Mouse (Mus musculus): ENCODE data around the gene Mob3c. TPM values are rescaled to one million over a fixed set of nuclear protein-coding genes. Genes with fewer than 3 reads are reported as not detected.

Mob3c gene
- polyA plus RNA-seq, 1 experiment from 2014 or later = 4.9 TPM

- Histone ChIP-seq H3K9me3 (ENCODE audit: control insufficient read depth, low read length) (no peaks in the 10 kb centered on the region), H3K4me3 (ENCODE audit: low read length) (peak overlapping the region; percentile 78), H3K36me3 (ENCODE audit: control insufficient read depth, insufficient read depth, low read length) (no peaks in the 10 kb centered on the region), H3K9ac (ENCODE audit: low read depth, low read length) (peak overlapping the region; percentile 82), H3K4me1 (ENCODE audit: control insufficient read depth, insufficient read depth, low read depth, low read length) (peaks cover 6% of the 10 kb centered on the region), H3K27ac (ENCODE audit: low read depth, low read length) (peak overlapping the region; percentile 75; the same call in 1 of the 2 replicates), H3K4me2 (ENCODE audit: low read length) (peak overlapping the region; percentile 92), H3K27me3 (replicated peaks; ENCODE audit: control insufficient read depth, insufficient read depth, low read length) (no peaks in the 10 kb centered on the region)
- 0% methylated on average over 4 of the region's 4 CpGs for WGBS
- ATAC-seq = peak; percentile 58
Observed at GRCm38 (mm10) chr4:115827535-115827887, 381 bp upstream of the Mob3c start.

- Histone ChIP-seq H3K4me1 (ENCODE audit: control insufficient read depth, insufficient read depth, low read depth, low read length) (peaks cover 6% of the 10 kb centered on the region), H3K4me3 (ENCODE audit: low read length) (peak overlapping the region; percentile 78), H3K4me2 (ENCODE audit: low read length) (peak overlapping the region; percentile 92), H3K9me3 (ENCODE audit: control insufficient read depth, low read length) (no peaks in the 10 kb centered on the region), H3K9ac (ENCODE audit: low read depth, low read length) (peak overlapping the region; percentile 82), H3K27me3 (replicated peaks; ENCODE audit: control insufficient read depth, insufficient read depth, low read length) (no peaks in the 10 kb centered on the region), H3K27ac (ENCODE audit: low read depth, low read length) (no peak overlapping the region), H3K36me3 (ENCODE audit: control insufficient read depth, insufficient read depth, low read length) (no peaks in the 10 kb centered on the region; the same call in 1 of the 2 replicates)
- 7% methylated on average over 8 of the region's 8 CpGs for WGBS
- no peak for ATAC-seq
Observed at GRCm38 (mm10) chr4:115828572-115828902, 645 bp downstream of the Mob3c start.

GRCm38 (mm10) chr4:115830491-115830890 lies 2.6 kb downstream of the Mob3c start:
- Histone ChIP-seq H3K9ac (ENCODE audit: low read depth, low read length) (no peak overlapping the region), H3K4me2 (ENCODE audit: low read length) (no peak overlapping the region), H3K27me3 (replicated peaks; ENCODE audit: control insufficient read depth, insufficient read depth, low read length) (no peaks in the 10 kb centered on the region), H3K9me3 (ENCODE audit: control insufficient read depth, low read length) (no peaks in the 10 kb centered on the region), H3K36me3 (ENCODE audit: control insufficient read depth, insufficient read depth, low read length) (no peaks in the 10 kb centered on the region; the same call in 1 of the 2 replicates), H3K4me3 (ENCODE audit: low read length) (no peak overlapping the region), H3K27ac (ENCODE audit: low read depth, low read length) (no peak overlapping the region), H3K4me1 (ENCODE audit: control insufficient read depth, insufficient read depth, low read depth, low read length) (peaks cover 6% of the 10 kb centered on the region)
- 75% methylated on average over 5 of the region's 5 CpGs for WGBS
- no peak for ATAC-seq

GRCm38 (mm10) chr4:115831221-115831620 lies 3.3 kb downstream of the Mob3c start:
- H3K4me3 ChIP-seq (ENCODE audit: low read length) = no peak overlapping the region
- H3K9me3 ChIP-seq (ENCODE audit: control insufficient read depth, low read length) = no peaks in the 10 kb centered on the region
- no peak overlapping the region for H3K27ac ChIP-seq (ENCODE audit: low read depth, low read length)
- H3K4me2 ChIP-seq (ENCODE audit: low read length) = no peak overlapping the region
- no peak overlapping the region for H3K9ac ChIP-seq (ENCODE audit: low read depth, low read length)
- peaks cover 6% of the 10 kb centered on the region for H3K4me1 ChIP-seq (ENCODE audit: control insufficient read depth, insufficient read depth, low read depth, low read length)
- WGBS = 94% methylated on average over 22 of the region's 22 CpGs
- no peaks in the 10 kb centered on the region for H3K27me3 ChIP-seq (replicated peaks; ENCODE audit: control insufficient read depth, insufficient read depth, low read length)
- ATAC-seq = no peak
- no peaks in the 10 kb centered on the region; the same call in 1 of the 2 replicates for H3K36me3 ChIP-seq (ENCODE audit: control insufficient read depth, insufficient read depth, low read length)

GRCm38 (mm10) chr4:115832040-115832439 lies 4.1 kb downstream of the Mob3c start:
- H3K4me1 ChIP-seq (ENCODE audit: control insufficient read depth, insufficient read depth, low read depth, low read length) = peaks cover 6% of the 10 kb centered on the region
- no peak overlapping the region for H3K4me3 ChIP-seq (ENCODE audit: low read length)
- H3K9ac ChIP-seq (ENCODE audit: low read depth, low read length) = no peak overlapping the region
- 61% methylated on average over 2 of the region's 2 CpGs for WGBS
- no peaks in the 10 kb centered on the region; the same call in 1 of the 2 replicates for H3K36me3 ChIP-seq (ENCODE audit: control insufficient read depth, insufficient read depth, low read length)
- no peak for ATAC-seq
- no peak overlapping the region for H3K4me2 ChIP-seq (ENCODE audit: low read length)
- no peaks in the 10 kb centered on the region for H3K9me3 ChIP-seq (ENCODE audit: control insufficient read depth, low read length)
- H3K27ac ChIP-seq (ENCODE audit: low read depth, low read length) = no peak overlapping the region
- H3K27me3 ChIP-seq (replicated peaks; ENCODE audit: control insufficient read depth, insufficient read depth, low read length) = no peaks in the 10 kb centered on the region

- H3K4me2 ChIP-seq (ENCODE audit: low read length) = no peak overlapping the region
- ATAC-seq = no peak
Observed at GRCm38 (mm10) chr4:115835576-115835975, 7.7 kb downstream of the Mob3c start.

GRCm38 (mm10) chr4:115838196-115838595 lies 10.3 kb downstream of the Mob3c start:
- H3K9ac ChIP-seq (ENCODE audit: low read depth, low read length) = no peak overlapping the region
- H3K4me3 ChIP-seq (ENCODE audit: low read length) = no peak overlapping the region
- no peak for ATAC-seq

More at GRCm38 (mm10) chr4:115835576-115835975, 7.7 kb downstream of the Mob3c start:
- Histone ChIP-seq H3K36me3 (ENCODE audit: control insufficient read depth, insufficient read depth, low read length) (no peaks in the 10 kb centered on the region; the same call in 1 of the 2 replicates), H3K4me3 (ENCODE audit: low read length) (no peak overlapping the region), H3K27me3 (replicated peaks; ENCODE audit: control insufficient read depth, insufficient read depth, low read length) (no peaks in the 10 kb centered on the region), H3K27ac (ENCODE audit: low read depth, low read length) (no peak overlapping the region), H3K9me3 (ENCODE audit: control insufficient read depth, low read length) (no peaks in the 10 kb centered on the region), H3K9ac (ENCODE audit: low read depth, low read length) (no peak overlapping the region), H3K4me1 (ENCODE audit: control insufficient read depth, insufficient read depth, low read depth, low read length) (no peaks in the 10 kb centered on the region; the same call in 1 of the 2 replicates)
- 70% methylated on average over 2 of the region's 2 CpGs for WGBS

GRCm38 (mm10) chr4:115838696-115839641 lies 11.1 kb downstream of the Mob3c start, which contains the start of gene Mknk1:
Mknk1 (plus strand) TSS chr4:115839198.
- no peaks in the 10 kb centered on the region for H3K27me3 ChIP-seq (replicated peaks; ENCODE audit: control insufficient read depth, insufficient read depth, low read length)
- H3K9me3 ChIP-seq (ENCODE audit: control insufficient read depth, low read length) = no peaks in the 10 kb centered on the region
- peak within 1 kb of the TSS; percentile 61 for H3K4me3 ChIP-seq (ENCODE audit: low read length)
- H3K9ac ChIP-seq (ENCODE audit: low read depth, low read length) = peak within 1 kb of the TSS; percentile 70
- ATAC-seq = peak; percentile 97
- H3K27ac ChIP-seq (ENCODE audit: low read depth, low read length) = peak within 1 kb of the TSS; percentile 50
- H3K4me1 ChIP-seq (ENCODE audit: control insufficient read depth, insufficient read depth, low read depth, low read length) = no peaks in the 10 kb centered on the region; the same call in 1 of the 2 replicates
- H3K4me2 ChIP-seq (ENCODE audit: low read length) = peak within 1 kb of the TSS; percentile 71
- no peaks in the 10 kb centered on the region; the same call in 1 of the 2 replicates for H3K36me3 ChIP-seq (ENCODE audit: control insufficient read depth, insufficient read depth, low read length)
- WGBS = 3% methylated on average over 51 of the region's 51 CpGs

More at GRCm38 (mm10) chr4:115838196-115838595, 10.3 kb downstream of the Mob3c start:
- no peaks in the 10 kb centered on the region; the same call in 1 of the 2 replicates for H3K4me1 ChIP-seq (ENCODE audit: control insufficient read depth, insufficient read depth, low read depth, low read length)
- 75% methylated on average over 4 of the region's 4 CpGs for WGBS
- no peaks in the 10 kb centered on the region for H3K27me3 ChIP-seq (replicated peaks; ENCODE audit: control insufficient read depth, insufficient read depth, low read length)
- no peak overlapping the region for H3K27ac ChIP-seq (ENCODE audit: low read depth, low read length)
- H3K36me3 ChIP-seq (ENCODE audit: control insufficient read depth, insufficient read depth, low read length) = no peaks in the 10 kb centered on the region; the same call in 1 of the 2 replicates
- no peaks in the 10 kb centered on the region for H3K9me3 ChIP-seq (ENCODE audit: control insufficient read depth, low read length)
- H3K4me2 ChIP-seq (ENCODE audit: low read length) = peak overlapping the region; percentile 71; the same call in 1 of the 2 replicates

GRCm38 (mm10) chr4:115839956-115840355 lies 12.1 kb downstream of the Mob3c start:
- Histone ChIP-seq H3K4me2 (ENCODE audit: low read length) (peak overlapping the region; percentile 71), H3K27me3 (replicated peaks; ENCODE audit: control insufficient read depth, insufficient read depth, low read length) (no peaks in the 10 kb centered on the region), H3K9me3 (ENCODE audit: control insufficient read depth, low read length) (no peaks in the 10 kb centered on the region), H3K4me3 (ENCODE audit: low read length) (peak overlapping the region; percentile 61; the same call in 1 of the 2 replicates), H3K9ac (ENCODE audit: low read depth, low read length) (no peak overlapping the region), H3K4me1 (ENCODE audit: control insufficient read depth, insufficient read depth, low read depth, low read length) (no peaks in the 10 kb centered on the region; the same call in 1 of the 2 replicates), H3K36me3 (ENCODE audit: control insufficient read depth, insufficient read depth, low read length) (no peaks in the 10 kb centered on the region), H3K27ac (ENCODE audit: low read depth, low read length) (no peak overlapping the region)
- no peak for ATAC-seq
- 61% methylated on average over 4 of the region's 4 CpGs for WGBS
